Mouse (Mus musculus) limb, embryonic 10.5 days (tissue): ENCODE data around the gene Cracr2a. TPM values are rescaled to one million over a fixed set of nuclear protein-coding genes. Genes with fewer than 3 reads are reported as not detected.

Experiments
- DNase-seq: peaks from one replicate; pipeline ENCODE4 v3.0.0-alpha.2; 2017; ENCODE audit warnings: low spot score
- H3K27ac ChIP-seq: fragments of 300-500 bp; sonication (generic); 2 replicates; pipeline ENCODE4 v1.5.1; 2016; ENCODE audit warnings: mild to moderate bottlenecking
- H3K27me3 ChIP-seq: fragments of 300-500 bp; sonication (generic); 2 replicates; pipeline ENCODE4 v1.6.1; 2016; ENCODE audit warnings: low read depth, mild to moderate bottlenecking; ENCODE audit not compliant: poor library complexity, severe bottlenecking
- H3K36me3 ChIP-seq: fragments of 300-500 bp; sonication (generic); 2 replicates; pipeline ENCODE4 v1.6.1; 2016; ENCODE audit warnings: mild to moderate bottlenecking, moderate library complexity
- H3K4me1 ChIP-seq: fragments of 300-500 bp; sonication (generic); 2 replicates; pipeline ENCODE4 v1.6.1; 2016
- H3K4me3 ChIP-seq: fragments of 300-500 bp; sonication (generic); 2 replicates; pipeline ENCODE4 v1.5.1; 2016; ENCODE audit warnings: mild to moderate bottlenecking, moderate library complexity
- H3K9me3 ChIP-seq: fragments of 300-500 bp; sonication (generic); replicated peaks from 2 replicates; pipeline ENCODE4 v1.6.1; 2016; ENCODE audit warnings: mild to moderate bottlenecking
- WGBS: fragments of 180-500 bp; shearing (Covaris S2); methylation state at CpG from one replicate; pipeline ENCODE4 v1.1.7; 2016; 5-methylcytosine and 5-hydroxymethylcytosine counted together
- polyA plus RNA-seq: library from polyadenylated mRNA; unstranded; fragments of >200 nt; fragmentation: Nextera tagmentation; extraction: Ambion mirVana; gene quantifications from 2 replicates; pipeline ENCODE4 v1.2.1, GENCODE M21; 2016

Gene Cracr2a
- polyA plus RNA-seq, 1 experiment from 2014 or later, result 2.1 TPM

DNA sequence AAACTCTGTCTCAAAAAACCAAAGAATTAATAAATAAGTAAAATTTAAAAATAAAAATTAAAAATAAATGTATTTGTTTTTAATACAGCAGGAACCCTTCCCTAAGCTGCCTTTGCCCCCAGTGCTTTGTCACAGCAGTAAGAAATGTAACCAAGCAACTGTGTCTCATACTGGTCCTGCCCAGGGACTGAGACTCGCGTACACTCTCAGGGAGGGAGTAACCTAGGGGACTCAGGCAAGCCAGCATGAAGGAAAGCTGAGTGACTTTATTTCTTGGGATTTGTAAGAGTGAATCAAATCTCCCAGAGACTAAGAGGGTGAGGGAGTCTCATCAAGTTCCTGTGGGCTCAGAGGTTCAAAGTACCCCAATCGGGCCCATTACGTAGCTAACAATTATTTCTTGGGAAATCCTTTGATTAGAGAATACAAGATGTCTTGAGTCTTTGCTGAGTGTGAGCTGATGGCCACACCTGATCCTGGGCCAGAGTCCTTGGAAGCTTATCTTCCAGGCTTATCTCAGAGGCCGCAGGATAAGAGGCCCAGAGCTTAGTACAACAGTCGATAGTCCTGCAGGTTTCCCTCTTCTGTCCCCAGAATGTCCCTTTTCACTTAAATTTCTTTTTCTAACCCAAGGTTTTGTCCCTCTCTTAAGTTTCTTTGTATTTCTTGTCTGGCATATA, 126.2 kb downstream of the Cracr2a start:
- Histone ChIP-seq H3K27ac (no peak overlapping the region), H3K4me1 (peaks cover 15% of the 10 kb centered on the region), H3K27me3 (no peaks in the 10 kb centered on the region; the same call in 1 of the 2 replicates), H3K4me3 (no peak overlapping the region), H3K9me3 (no peaks in the 10 kb centered on the region), H3K36me3 (no peaks in the 10 kb centered on the region)
- DNase-seq, result no peak
- WGBS, result 88% methylated on average over 6 of the region's 6 CpGs

DNA sequence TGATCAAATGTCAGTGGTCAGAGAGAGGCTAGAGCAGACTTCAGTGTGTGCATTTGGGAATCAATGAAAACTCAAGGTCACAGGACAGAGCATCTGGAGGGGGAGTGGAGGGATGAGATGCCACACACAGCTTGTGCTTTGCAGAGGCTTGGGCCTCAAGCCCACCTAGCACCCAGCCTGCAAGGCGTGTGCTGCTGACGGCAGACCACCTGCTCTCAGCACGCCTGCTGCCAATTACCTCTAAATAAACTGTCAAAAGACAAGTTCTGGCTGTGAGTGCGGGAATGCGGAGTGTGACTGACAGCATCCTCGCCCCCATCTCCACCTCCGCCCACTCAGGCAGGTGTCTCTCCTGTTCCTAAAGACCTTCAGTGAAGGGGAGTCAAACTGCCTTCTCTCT, 131.2 kb downstream of the Cracr2a start:
- Histone ChIP-seq H3K27me3 (no peaks in the 10 kb centered on the region; the same call in 1 of the 2 replicates), H3K36me3 (no peaks in the 10 kb centered on the region), H3K27ac (no peak overlapping the region), H3K4me3 (no peak overlapping the region), H3K9me3 (no peaks in the 10 kb centered on the region), H3K4me1 (peaks cover 14% of the 10 kb centered on the region)
- 28% methylated on average over 7 of the region's 7 CpGs for WGBS
- DNase-seq, result no peak

DNA sequence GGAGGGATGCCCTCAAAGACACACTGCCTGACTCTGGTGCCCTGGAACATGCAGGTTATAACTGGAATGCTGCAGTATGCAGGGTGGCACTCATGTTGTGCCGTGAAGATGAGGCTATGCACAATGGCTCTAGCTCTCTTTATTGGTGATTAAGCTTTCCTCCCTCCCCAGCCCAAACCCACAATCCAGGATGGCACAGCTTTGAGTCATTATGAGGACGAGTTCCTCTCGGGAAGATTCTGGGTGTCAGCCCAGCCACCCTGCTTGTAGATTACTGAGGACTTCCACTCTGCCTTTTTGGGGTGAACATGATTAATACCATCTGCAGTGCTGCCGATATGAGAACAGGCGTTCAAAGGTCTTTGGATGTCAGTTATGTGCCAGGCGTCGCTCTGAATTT, 132.5 kb downstream of the Cracr2a start:
- Histone ChIP-seq H3K27me3 (no peaks in the 10 kb centered on the region; the same call in 1 of the 2 replicates), H3K4me1 (peaks cover 14% of the 10 kb centered on the region)
- WGBS, result 90% methylated on average over 7 of the region's 7 CpGs

DNA sequence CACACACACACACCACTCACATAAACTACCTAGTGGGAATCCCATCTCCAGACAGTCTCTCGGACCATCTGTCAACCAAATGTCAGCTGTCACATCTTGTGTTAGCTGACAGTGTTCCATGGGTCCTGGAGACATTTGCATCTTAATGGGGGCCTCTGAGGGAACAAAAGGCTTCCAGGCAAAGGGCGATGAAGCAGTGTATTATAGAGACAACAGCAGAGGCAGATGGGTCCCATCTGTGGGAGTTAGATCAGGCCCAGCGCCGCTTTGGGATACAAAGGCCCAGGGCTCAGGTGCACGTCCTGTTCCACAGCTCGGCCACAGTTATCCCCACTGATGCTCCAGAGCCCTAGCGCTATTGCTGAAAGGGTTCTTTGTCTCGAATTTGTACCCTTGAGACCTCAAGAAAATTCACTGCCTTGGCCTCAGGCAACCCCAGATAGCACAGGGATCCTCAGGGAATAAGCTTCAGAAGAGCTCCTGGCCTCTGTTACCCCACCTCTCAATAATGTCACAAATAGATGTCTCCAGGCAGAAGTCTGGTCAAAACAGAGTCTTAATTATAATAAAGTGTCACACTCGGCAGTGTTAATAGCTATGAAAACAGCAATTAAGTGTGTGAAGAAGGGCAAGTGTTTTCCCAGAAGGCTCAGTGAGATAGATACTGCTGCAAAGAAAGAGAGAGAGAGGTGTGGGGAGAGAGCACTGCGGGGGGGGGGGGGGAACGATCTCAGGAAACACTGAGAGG, 140.1 kb downstream of the Cracr2a start:
- Histone ChIP-seq H3K27me3 (no peaks in the 10 kb centered on the region), H3K4me3 (no peak overlapping the region), H3K36me3 (no peaks in the 10 kb centered on the region), H3K4me1 (peaks cover 10% of the 10 kb centered on the region; the same call in 1 of the 2 replicates), H3K27ac (no peak overlapping the region), H3K9me3 (no peaks in the 10 kb centered on the region)
- 53% methylated on average over 10 of the region's 11 CpGs for WGBS
- DNase-seq, result no peak

More for the DNA sequence above, 132.5 kb downstream of the Cracr2a start:
- DNase-seq, result no peak
- no peak overlapping the region for H3K4me3 ChIP-seq
- no peaks in the 10 kb centered on the region for H3K36me3 ChIP-seq
- no peak overlapping the region for H3K27ac ChIP-seq
- H3K9me3 ChIP-seq, result no peaks in the 10 kb centered on the region

DNA sequence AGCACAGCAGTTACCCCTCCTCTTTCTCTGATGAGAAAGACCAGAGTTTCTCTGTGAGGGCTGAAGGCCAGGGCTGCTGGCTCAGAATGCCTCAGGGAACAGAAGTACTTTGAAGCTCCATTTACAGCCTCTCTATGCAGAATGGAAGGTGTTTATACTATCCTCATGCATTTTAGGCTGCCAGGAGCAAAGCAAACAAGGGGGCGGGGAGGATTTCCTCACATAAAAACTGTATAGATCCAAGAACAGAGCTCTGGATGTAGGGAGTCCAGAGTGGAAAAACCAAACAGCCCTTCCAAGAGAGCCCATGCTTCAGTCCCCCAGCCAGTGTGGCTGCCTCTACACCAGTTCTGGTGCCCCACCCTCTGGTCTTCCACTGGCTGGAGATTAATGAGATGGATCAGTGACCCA, 147.1 kb downstream of the Cracr2a start:
- H3K36me3 ChIP-seq, result no peaks in the 10 kb centered on the region
- H3K4me1 ChIP-seq, result peaks cover 8% of the 10 kb centered on the region; the same call in 1 of the 2 replicates
- H3K4me3 ChIP-seq, result no peak overlapping the region
- WGBS, result 17% methylated on average over 1 of the region's 1 CpGs
- no peaks in the 10 kb centered on the region for H3K9me3 ChIP-seq
- H3K27me3 ChIP-seq, result no peaks in the 10 kb centered on the region
- no peak for DNase-seq
- H3K27ac ChIP-seq, result no peak overlapping the region

DNA sequence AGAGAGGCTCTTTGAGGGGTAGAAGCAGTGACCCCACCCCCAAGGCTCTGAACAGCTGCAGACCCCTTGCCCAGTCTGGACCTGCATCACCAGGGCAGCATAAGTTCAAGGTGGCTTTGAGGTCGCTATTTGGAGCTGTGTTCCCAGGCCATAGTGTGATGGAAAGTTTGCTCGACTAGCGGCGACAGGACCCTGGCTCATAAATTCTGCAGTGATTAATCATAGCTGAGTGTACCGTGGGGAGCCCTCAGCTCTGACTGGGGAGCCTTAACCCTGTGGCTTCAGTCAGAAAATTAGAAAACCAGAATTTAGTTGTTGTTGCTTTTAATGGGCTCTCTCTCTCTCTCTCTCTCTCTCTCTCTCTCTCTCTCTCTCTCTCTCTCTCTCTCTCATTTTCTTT, 153.8 kb downstream of the Cracr2a start:
- Histone ChIP-seq H3K27ac (no peak overlapping the region), H3K36me3 (no peaks in the 10 kb centered on the region), H3K4me3 (no peak overlapping the region), H3K27me3 (no peaks in the 10 kb centered on the region), H3K4me1 (peaks cover 13% of the 10 kb centered on the region), H3K9me3 (no peaks in the 10 kb centered on the region)
- DNase-seq, result no peak
- WGBS, result 55% methylated on average over 5 of the region's 5 CpGs

DNA sequence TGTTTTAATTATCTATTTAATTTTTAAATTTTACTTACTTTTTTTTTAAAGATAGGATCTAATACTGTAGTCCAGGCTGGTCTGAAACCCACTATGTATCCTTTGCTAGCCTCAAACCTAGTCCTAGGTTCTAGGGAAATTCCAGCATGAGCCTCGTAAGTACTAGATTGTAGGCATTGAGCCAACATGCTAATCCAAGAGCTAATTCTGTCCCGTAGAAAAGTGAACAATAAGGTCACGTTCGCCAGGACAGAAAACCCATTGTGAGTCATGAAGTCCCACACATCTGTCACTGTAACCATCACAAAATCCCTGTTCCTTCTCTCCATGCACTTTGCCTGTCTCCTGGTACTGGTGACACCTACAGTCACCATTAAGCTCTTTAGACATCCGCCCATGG, 154.3 kb downstream of the Cracr2a start:
- Histone ChIP-seq H3K4me3 (no peak overlapping the region), H3K9me3 (no peaks in the 10 kb centered on the region), H3K4me1 (peaks cover 13% of the 10 kb centered on the region), H3K36me3 (no peaks in the 10 kb centered on the region), H3K27me3 (no peaks in the 10 kb centered on the region), H3K27ac (no peak overlapping the region)
- 94% methylated on average over 5 of the region's 5 CpGs for WGBS
- DNase-seq, result no peak

DNA sequence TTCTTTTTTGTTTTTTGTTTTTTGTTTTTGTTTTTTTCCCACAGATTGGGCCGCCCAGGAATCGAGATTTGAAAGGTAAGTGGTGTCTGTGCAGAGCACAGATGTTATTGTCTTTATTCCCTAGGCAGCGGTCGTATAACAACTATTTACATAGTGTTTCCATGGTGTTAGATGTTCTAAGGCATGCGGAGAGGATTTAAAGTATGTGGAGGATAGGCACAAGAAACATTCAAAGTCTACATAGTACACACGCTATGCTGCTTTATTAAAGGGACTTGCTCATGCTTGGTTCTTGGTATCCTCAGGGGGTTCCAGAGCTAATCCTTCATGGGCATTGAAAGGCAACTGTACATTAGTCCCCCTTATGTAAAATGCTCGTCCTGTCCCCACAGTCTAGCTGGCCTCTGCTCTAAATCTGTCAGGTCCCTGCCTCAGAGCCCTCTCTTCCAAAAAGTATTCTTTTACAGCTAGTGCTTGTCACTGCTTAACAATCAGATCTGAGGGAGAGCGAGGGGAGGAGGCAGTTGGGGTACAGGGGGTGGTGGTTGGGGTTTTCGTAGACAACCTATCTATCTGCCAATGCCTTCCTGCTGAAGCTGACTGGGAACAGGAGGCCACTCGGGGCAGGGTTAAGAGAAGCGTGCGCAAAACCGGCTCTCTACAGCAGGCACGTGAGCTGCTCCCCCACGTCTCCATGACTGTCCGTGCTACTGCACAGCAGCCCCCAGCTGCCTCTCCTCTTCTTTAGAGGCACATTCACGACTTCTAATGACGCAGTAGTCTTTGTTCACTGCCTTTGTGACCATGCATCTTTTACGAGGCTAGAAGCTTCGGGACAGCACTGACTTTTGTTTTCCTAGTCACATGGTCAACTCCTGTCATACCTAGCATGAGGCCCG, 156.3 kb downstream of the Cracr2a start:
- Histone ChIP-seq H3K36me3 (no peaks in the 10 kb centered on the region), H3K27ac (no peak overlapping the region; the same call in 1 of the 2 replicates), H3K27me3 (no peaks in the 10 kb centered on the region), H3K9me3 (no peaks in the 10 kb centered on the region), H3K4me3 (no peak overlapping the region), H3K4me1 (peaks cover 13% of the 10 kb centered on the region)
- DNase-seq, result no peak
- 72% methylated on average over 21 of the region's 21 CpGs for WGBS

DNA sequence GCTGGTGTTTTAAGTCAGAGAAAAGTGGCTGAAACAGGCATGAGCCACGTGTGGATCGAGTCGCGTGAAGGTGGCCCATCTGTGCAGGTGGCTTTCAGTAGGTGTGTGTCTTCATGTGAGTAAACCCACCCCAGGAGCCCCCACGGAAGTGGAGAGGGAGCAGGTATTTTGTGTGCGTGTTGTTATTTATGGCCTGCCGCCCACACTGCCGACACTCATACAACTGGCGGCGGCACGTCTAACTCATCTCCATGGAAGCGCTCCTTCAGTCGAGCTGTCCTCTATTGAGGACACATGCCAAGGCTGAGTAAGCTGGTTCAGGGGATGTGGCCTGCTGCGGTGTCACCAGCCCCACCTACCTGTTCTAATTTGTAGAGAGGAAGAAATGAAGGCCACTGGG, 158.7 kb downstream of the Cracr2a start:
- Histone ChIP-seq H3K27ac (no peak overlapping the region), H3K4me1 (peaks cover 10% of the 10 kb centered on the region), H3K36me3 (no peaks in the 10 kb centered on the region), H3K9me3 (no peaks in the 10 kb centered on the region), H3K27me3 (no peaks in the 10 kb centered on the region), H3K4me3 (no peak overlapping the region)
- 88% methylated on average over 14 of the region's 14 CpGs for WGBS
- no peak for DNase-seq

DNA sequence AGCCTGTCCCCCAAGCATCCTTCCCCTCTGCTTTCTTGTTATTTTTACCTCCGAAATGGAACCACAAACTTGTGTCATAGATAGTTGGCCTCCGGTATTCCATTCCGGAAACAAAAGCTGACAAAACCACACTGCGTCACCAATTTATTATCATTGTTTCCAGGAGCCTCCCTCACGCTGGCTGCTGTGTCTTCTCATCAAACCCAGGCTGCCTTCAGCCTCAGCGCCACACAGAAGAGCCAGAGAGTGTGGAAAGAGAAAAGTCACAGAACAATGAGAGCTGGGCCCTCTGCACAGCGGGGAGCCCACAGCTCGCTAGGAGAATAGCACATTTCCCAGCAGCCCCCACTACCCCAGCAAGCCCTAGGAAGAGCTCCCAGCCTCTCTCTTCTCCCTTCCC, 162.0 kb downstream of the Cracr2a start:
- no peaks in the 10 kb centered on the region for H3K36me3 ChIP-seq
- H3K4me3 ChIP-seq, result no peak overlapping the region
- H3K27me3 ChIP-seq, result no peaks in the 10 kb centered on the region
- H3K9me3 ChIP-seq, result no peaks in the 10 kb centered on the region
- WGBS, result 55% methylated on average over 8 of the region's 8 CpGs
- H3K4me1 ChIP-seq, result peaks cover 2% of the 10 kb centered on the region; the same call in 1 of the 2 replicates
- DNase-seq, result no peak
- no peak overlapping the region for H3K27ac ChIP-seq
